Mouse (Mus musculus) lung, adult 2 months (tissue): ENCODE results near the gene Rhof. TPM values are rescaled to one million over a fixed set of nuclear protein-coding genes. Genes with fewer than 3 reads are reported as not detected.
"Not testable (repeated sequence)": the region's sequence is repeated elsewhere in the genome, so short reads cannot be mapped to it uniquely, and the experiment has no call there.

ENCODE experiments used
- DNase-seq: peaks from one replicate; pipeline ENCODE4 v3.0.0; 2022
- H3K4me1 ChIP-seq: fragments of 200-500 bp; 2 replicates; pipeline ENCODE4 v1.6.1; 2011; ENCODE audit warnings: low read length; ENCODE audit not compliant: control insufficient read depth, insufficient read depth
- H3K4me3 ChIP-seq: fragments of 200-500 bp; replicated peaks from 2 replicates; pipeline ENCODE3; 2011; ENCODE audit warnings: low read depth, mild to moderate bottlenecking, control low read depth, low read length; ENCODE audit errors: extremely low read depth
- CTCF ChIP-seq: fragments of 200-500 bp; IDR thresholded peaks from 2 replicates; pipeline ENCODE4 v1.5.1; 2011; ENCODE audit warnings: mild to moderate bottlenecking, low read length, control low read depth; ENCODE audit not compliant: insufficient read depth
- POLR2A ChIP-seq: fragments of 200-500 bp; IDR thresholded peaks from 2 replicates; pipeline ENCODE4 v1.6.1; 2011; ENCODE audit warnings: low read depth, mild to moderate bottlenecking, control low read depth, low read length, borderline replicate concordance; ENCODE audit errors: extremely low read depth
- WGBS: fragments of 180-500 bp; shearing (Covaris S2); methylation state at CpG from one replicate; pipeline ENCODE4 v1.1.7; 2018; 5-methylcytosine and 5-hydroxymethylcytosine counted together
- polyA plus RNA-seq: library from polyadenylated mRNA; depleted of rRNA; stranded (reverse); fragments of >200 nt; gene quantifications from 2 replicates; pipeline ENCODE4 v1.2.3, GENCODE M21; 2012

Gene Rhof
- polyA plus RNA-seq, 1 experiment = 10.8 TPM

DNA sequence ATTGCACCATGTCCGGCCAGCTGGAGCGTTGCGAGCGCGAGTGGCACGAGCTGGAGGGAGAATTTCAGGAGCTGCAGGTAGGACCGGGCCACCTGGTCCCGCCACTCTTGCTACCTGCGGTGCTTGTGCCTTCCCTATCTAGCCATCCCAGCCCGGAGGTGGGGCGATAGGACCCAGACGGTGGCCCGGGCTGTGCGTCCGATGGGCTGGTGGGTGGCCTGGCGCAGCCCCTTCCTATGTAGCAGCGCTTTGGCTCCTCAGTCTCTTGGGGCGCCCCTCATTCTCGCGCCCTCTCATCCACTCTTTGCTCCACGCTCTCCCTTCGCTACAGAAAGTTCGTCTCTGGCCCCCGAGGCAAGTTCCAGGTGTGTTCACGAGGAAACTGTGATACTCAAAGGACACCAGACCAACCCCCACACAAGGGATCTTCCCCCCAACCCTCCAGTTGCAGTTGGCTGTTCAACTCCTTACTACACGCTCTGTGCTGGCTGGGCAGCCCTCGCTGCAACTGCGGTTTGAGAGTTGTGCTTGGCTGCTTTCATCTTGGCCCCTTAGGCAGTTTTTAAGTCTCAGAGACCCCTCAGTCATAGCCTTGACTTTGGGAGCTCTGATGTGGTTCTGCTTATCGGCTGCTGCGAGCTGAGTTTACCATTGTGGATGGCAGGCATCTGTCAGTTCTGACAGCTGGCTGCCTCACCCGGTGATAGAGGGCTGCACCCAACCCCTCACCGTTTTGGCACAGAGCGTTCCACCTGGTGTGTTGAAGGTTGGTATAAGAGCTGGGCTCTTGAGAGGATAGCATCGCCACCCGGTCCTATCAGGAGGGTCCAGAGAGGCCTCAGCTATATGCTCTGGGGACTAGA is 55.8 kb downstream of the Rhof start:
- DNase-seq = peak; percentile 35
- peaks cover 9% of the 10 kb centered on the region for H3K4me1 ChIP-seq
- peak overlapping the region; percentile 80 for H3K4me3 ChIP-seq
- no peak for TF ChIP-seq POLR2A
- no peak for TF ChIP-seq CTCF
- 2% methylated on average over 33 of the region's 35 CpGs for WGBS

DNA sequence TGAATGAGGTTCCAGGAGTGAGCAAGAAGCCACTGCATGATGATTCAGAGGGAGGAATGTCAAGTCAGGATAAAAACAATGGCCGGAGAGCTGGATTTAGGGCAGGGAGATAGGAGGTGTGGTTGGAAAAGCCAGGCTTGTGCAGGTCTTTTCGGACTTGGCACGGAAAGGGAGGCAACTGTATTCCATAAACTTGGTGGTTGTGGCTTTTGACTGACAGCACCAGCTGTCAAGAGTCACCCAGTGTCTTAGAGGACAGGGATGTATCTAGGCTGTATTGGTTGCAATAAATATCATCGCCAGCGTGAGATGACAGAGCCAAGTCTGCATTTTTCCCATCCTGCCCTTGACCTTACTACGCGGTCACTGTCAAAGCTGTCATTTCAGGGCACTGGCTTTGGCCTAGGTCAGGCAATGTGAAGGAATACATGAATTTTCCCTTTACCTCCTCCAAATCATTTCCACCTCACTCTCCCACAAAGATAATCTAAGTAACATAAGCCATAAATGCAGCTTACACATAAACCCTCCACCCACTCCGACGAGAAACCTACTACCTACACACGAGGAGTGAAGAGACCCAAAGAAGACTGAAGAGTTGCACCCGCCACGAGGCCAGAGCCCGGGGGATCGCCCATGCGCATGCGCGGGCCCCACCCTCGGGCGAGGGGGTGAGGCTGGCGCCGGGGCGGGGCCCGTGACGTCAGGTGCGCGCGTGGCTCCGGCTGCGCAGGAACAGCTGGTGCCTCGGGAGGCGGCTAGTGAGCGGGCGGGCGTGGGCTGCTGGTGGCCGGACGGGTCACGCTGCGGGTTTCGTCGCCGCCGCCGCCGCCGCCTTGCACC is 56.7 kb downstream of the Rhof start:
- Histone ChIP-seq H3K4me1 (peaks cover 9% of the 10 kb centered on the region), H3K4me3 (peak overlapping the region; percentile 80)
- WGBS = 4% methylated on average over 45 of the region's 45 CpGs
- TF ChIP-seq POLR2A (peak; percentile 69), CTCF (no peak)
- peak; percentile 91 for DNase-seq

DNA sequence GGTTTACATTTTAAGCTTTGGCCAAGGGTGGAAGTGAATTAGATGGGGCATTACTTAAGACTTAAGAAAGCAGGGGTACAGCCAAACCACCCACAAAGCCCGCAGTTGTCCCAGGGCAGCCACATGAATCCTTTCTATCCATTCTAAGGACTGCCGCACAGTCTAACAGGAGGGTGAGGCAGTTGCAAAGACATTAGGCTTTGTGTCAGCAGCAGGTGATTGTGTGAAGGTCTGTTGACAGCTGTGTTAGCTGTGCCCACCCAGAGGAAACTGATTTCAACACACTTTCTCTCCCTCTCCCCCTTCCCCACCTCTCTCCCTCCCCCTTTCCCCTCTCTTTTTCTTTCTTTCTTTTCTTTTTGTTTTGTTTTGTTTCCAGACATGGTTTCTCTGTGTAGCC is 63.8 kb downstream of the Rhof start:
- TF ChIP-seq CTCF (no peak), POLR2A (no peak)
- WGBS = 93% methylated on average over 2 of the region's 2 CpGs
- Histone ChIP-seq H3K4me3 (no peak overlapping the region), H3K4me1 (peaks cover 3% of the 10 kb centered on the region; the same call in 1 of the 2 replicates)
- DNase-seq = no peak

DNA sequence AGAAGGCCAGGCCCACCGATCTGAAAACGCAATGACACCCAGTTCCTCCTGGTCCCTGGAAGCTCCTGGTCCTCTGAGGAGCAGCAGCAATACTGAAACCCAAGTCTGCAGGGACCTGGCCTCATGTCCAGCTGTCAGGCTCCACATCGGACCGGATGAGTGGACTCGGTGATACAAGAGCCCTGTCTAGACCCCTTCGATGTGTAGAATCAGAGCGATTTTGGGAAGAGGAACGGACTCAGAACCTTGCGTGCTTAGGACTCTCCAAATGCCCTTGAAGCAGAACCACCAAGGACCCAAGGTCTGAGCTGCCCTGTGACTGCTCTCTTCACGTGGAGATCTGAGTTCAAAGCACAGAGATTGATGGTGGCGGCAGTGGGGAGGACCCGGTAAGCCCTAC is 64.4 kb downstream of the Rhof start, which contains the start of gene Tmem120b:
Gene Tmem120b (plus strand): TSS at position 301 of the 400 bp plus-strand sequence.
- no peak for TF ChIP-seq CTCF

DNA sequence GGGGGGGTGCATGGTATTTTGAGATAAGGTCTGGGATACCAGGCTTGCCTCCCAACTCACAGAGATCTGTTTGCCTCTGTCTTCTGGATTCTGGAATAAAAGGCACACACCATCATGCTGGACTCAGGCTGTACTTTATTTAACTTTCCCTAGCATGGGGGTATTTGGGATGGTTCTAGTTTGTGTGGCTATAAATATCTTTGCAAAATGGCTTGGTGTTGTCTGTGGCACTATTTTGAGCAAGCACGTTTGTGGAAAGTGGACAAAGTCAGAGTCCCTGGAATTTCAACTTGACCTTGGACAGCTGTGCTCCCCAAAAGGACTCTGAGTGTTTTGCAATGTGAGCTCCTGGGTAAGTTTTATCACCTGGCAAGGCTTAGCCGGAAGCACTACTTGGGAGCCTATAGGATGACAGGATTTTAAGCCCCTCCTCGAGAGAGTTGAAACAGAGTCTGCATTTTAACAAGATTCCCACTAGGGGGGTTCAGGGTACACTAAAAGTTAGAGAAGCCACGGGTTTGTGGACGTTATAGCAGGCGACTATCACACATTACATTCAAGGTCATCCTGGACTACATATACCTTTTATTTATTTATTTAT is 65.0 kb downstream of the Rhof start:
- no peak for TF ChIP-seq CTCF
- TF ChIP-seq POLR2A = no peak
- WGBS = 8% methylated on average over 6 of the region's 6 CpGs
- H3K4me1 ChIP-seq = peaks cover 3% of the 10 kb centered on the region; the same call in 1 of the 2 replicates
- no peak for DNase-seq
- no peak overlapping the region for H3K4me3 ChIP-seq

More for the DNA sequence above, 64.4 kb downstream of the Rhof start, which contains the start of gene Tmem120b:
- Histone ChIP-seq H3K4me1 (peaks cover 3% of the 10 kb centered on the region; the same call in 1 of the 2 replicates), H3K4me3 (no peak within 1 kb of the TSS)
- WGBS = 85% methylated on average over 12 of the region's 12 CpGs
- DNase-seq = no peak

DNA sequence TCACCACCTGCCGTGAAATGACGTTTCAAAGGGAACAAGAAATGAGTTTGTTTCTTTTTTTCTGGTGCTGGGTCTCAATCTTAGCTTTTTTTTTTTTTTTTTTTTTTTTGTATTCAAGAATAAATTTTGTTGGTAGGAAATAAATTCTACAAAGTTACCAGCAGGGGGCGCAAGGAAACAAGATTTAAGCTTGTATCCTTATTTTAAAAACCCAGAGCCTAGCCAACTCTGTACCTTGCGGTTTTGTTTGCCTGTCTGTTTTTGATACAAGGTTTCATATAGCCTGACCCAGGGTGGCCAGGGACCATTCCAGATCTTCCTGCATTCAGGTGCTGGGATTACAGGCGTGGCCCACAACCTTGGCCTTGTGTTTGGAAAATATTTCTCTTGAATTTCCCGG is 68.3 kb downstream of the Rhof start:
- DNase-seq = peak; percentile 46
- WGBS = 20% methylated on average over 6 of the region's 6 CpGs

DNA sequence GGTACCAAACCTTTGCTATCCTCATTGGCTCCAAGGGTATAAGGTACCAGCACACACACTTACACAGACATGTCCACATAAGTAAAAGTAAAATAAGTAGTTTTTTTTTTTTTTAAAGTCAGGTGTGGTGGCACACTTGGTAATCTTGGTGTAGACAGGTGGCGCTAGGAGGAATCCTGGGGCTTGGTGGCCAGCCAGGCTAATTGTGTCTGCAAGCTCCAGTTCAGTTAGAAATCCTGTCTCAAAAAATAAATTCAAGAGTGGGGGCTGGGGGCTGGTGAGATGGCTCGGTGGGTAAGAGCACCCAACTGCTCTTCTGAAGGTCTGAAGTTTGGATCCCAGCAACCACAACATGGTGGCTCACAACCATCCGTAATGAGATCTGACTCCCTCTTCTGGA is 69.4 kb downstream of the Rhof start:
- no peak for DNase-seq
- TF ChIP-seq POLR2A (no peak), CTCF (no peak)
- Histone ChIP-seq H3K4me1 (peaks cover 5% of the 10 kb centered on the region; the same call in 1 of the 2 replicates), H3K4me3 (no peak overlapping the region)
- WGBS = 84% methylated on average over 3 of the region's 3 CpGs

More for the DNA sequence above, 68.3 kb downstream of the Rhof start:
- peaks cover 5% of the 10 kb centered on the region; the same call in 1 of the 2 replicates for H3K4me1 ChIP-seq
- no peak for TF ChIP-seq POLR2A
- peak; percentile 19; the same call in 1 of the 2 replicates for TF ChIP-seq CTCF
- no peak overlapping the region for H3K4me3 ChIP-seq

DNA sequence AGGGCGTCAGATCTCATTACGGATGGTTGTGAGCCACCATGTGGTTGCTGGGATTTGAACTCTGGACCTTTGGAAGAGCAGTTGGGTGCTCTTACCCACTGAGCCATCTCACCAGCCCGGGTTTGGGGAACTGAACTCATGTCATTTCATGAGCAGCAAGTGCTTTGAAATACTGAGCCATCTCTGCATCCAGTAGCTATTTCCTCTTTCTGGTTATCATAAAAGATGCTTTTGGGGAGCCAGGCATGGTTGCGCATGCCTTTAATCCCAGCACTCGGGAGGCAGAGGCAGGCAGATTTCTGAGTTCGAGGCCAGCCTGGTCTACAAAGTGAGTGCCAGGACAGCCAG is 71.1 kb downstream of the Rhof start:
- DNase-seq = not testable (repeated sequence)
- 69% methylated on average over 6 of the region's 6 CpGs for WGBS

DNA sequence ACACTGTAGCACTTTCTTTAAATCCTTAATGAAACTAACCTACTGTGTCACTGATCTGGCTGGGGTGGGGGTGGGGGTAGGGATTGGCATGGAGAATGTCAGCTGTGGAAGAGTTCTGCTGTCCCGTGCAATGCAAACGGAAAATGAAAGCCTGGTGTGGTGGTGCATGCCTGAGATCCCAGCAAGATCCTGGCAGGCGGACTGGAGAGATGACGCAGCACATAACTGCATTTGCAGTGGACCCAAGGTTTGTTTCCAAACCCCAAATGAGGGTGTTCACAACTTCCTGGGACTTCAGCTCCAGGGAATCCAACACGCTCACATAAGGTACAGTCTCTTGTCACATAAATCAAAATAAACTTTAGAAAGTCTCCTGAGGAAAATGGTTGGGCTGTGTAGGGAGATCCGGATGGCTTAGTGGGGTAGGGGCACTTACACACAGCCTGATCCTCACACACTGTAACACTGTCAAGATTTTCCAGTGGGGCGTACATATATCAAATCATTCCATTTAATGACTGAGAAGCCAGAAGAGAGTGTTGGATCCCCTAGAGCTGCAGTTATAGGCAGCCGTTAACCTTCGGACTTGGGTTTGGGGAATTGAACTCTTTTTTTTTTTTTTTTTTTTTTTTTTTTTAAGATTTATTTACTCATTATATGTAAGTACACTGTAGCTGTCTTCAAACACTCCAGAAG is 71.6 kb downstream of the Rhof start:
- peak; percentile 39 for DNase-seq
- peak; percentile 46; the same call in 1 of the 2 replicates for TF ChIP-seq POLR2A
- TF ChIP-seq CTCF = no peak
- Histone ChIP-seq H3K4me1 (0 out of 2 replicates have a peak, but pooled peaks cover 2% of the 10 kb centered on the region), H3K4me3 (no peak overlapping the region)
- WGBS = 57% methylated on average over 9 of the region's 9 CpGs

More for the DNA sequence above, 71.1 kb downstream of the Rhof start:
- not testable (repeated sequence) for H3K4me1 ChIP-seq, H3K4me3 ChIP-seq
